Mouse (Mus musculus) kidney, postnatal 0 days (tissue): ENCODE measurements at regions not wholly inside any gene's neighbourhood (a gene's known extent, or its start where the extent isn't known, plus 50 kb on each side); places are given as distances from the start of the nearest gene placed in this dataset.
A peak's percentile ranks its signal among the peaks of the same experiment; 100 is the strongest.

Experiments used
- ATAC-seq: fragments of 200-750 bp; cut with Nextera tagmentation; replicated peaks from 2 replicates; pipeline ENCODE4 v1.8.0; 2017; ENCODE audit warnings: low read depth, moderate number of reproducible peaks, moderate TSS enrichment, moderate library complexity; ENCODE audit not compliant: low FRiP score
- DNase-seq: peaks from one replicate; pipeline ENCODE4 v3.0.0-alpha.2; 2016; ENCODE audit warnings: low spot score
- H3K27ac ChIP-seq: fragments of 300-500 bp; sonication (generic); 2 replicates; pipeline ENCODE4 v1.5.1; 2014; ENCODE audit warnings: mild to moderate bottlenecking
- H3K27me3 ChIP-seq: fragments of 300-500 bp; sonication (generic); 2 replicates; pipeline ENCODE4 v1.6.1; 2014; ENCODE audit warnings: low read length, mixed read lengths; ENCODE audit not compliant: insufficient read depth
- H3K36me3 ChIP-seq: fragments of 300-500 bp; sonication (generic); 2 replicates; pipeline ENCODE4 v1.6.1; 2014; ENCODE audit warnings: low read length, mixed read lengths; ENCODE audit not compliant: insufficient read depth
- H3K4me1 ChIP-seq: fragments of 300-500 bp; sonication (generic); replicated peaks from 2 replicates; pipeline ENCODE4 v1.6.1; 2014; ENCODE audit warnings: antibody characterized with exemption, low read length, mixed read lengths; ENCODE audit not compliant: insufficient read depth
- H3K4me2 ChIP-seq: fragments of 300-500 bp; sonication (generic); 2 replicates; pipeline ENCODE4 v1.6.1; 2014; ENCODE audit warnings: mild to moderate bottlenecking, low read length, moderate library complexity, mixed read lengths
- H3K4me3 ChIP-seq: fragments of 300-500 bp; sonication (generic); replicated peaks from 2 replicates; pipeline ENCODE4 v1.5.1; 2014; ENCODE audit warnings: low read depth, low read length
- H3K9ac ChIP-seq: fragments of 300-500 bp; sonication (generic); 2 replicates; pipeline ENCODE4 v1.6.1; 2014; ENCODE audit warnings: low read depth, low read length
- H3K9me3 ChIP-seq: fragments of 300-500 bp; sonication (generic); replicated peaks from 2 replicates; pipeline ENCODE4 v1.6.1; 2016; ENCODE audit warnings: low read length, inconsistent platforms, mixed read lengths
- CTCF ChIP-seq: IDR thresholded peaks from 2 replicates; pipeline ENCODE4 v1.5.1; 2016; ENCODE audit warnings: antibody characterized with exemption, low read depth, mild to moderate bottlenecking, moderate library complexity
- WGBS: fragments of 180-500 bp; shearing (Covaris S2); extraction: QIAGEN DNeasy Blood & Tissue Kit; methylation state at CpG from one replicate; pipeline ENCODE4 v1.1.7; 2014; 5-methylcytosine and 5-hydroxymethylcytosine counted together

DNA sequence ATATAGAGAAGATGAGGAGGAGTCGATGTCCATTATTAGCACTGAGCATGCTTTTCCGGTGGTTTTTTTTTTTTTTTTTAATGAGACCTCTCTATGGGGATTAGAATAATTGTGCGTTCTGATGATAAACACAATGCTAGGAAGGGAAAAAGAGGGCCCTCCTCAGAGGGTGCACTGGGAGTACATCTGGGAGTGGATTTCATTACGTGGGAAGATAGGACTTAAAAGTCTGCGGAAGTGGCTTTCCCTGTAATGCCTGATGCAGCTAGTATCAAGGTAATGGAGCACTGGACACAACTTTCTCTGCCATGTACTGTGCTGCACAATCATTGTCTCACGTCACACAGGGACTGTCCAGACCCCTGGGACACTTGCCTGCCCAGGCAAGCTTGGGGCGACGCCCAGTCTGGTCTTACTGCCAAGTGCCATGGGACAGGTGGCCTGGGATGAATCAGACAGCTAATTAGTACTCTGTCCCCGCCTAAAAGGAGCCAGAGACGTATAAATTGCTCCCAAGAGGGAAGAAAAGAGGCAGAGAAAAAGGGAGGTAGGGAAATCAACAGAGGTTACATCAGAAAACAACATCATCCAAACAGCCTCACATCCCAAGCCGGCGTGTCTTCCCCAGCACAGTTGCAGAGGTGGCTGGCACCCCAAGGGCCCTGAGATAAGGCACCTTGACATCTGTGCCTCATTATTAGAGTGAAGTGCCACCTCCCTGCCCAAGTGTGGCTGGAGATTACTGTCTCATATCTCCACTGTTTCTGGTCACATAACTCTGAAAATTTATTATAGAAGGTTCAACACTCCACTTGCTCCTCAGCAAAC is 86.0 kb upstream of the Ncam1 start:
- Histone ChIP-seq H3K4me3 (no peak overlapping the region), H3K27me3 (no peaks in the 10 kb centered on the region), H3K4me2 (no peak overlapping the region), H3K9ac (no peak overlapping the region), H3K36me3 (no peaks in the 10 kb centered on the region), H3K27ac (no peak overlapping the region), H3K9me3 (no peaks in the 10 kb centered on the region), H3K4me1 (no peaks in the 10 kb centered on the region)
- no peak for DNase-seq
- ATAC-seq: no peak
- no peak for TF ChIP-seq CTCF
- 74% methylated on average over 12 of the region's 12 CpGs for whole genome bisulfite sequencing

DNA sequence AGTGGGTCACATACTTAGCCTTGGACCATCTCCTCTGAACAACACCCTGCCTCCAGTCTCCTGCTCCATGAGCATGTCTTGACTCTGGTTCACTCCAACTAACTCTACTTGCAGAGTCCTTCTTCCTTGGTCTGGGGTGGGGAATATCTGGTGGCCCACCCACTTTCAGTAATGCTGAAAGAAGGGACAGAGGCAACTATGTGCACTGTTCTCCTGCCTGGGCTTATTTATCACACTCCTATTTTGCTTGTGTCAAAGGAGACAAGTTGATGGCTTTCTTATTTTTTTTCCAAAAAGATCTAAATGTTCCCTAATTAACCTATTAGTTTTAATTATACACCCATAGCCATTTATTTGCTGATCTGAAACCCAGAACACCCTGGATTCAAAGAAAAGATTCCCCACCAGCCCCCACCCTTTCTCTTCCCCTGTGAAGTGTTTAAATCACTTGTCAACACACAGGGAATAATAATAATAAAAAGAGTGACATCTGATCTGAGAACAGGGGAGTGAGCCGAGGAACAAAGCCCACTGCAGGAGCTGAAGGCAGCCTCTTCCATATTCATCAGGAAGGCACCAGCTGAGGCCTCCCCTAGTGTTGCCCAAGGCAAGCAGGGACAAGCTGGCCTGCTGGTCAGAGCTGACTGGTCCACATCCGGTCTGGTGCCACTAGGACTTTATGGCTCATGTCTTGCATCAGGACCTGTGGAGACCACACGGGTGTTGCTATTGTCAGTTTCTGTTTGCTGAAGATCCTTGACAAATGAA is 80.8 kb upstream of the Ncam1 start:
- no peaks in the 10 kb centered on the region for H3K9me3 ChIP-seq
- DNase-seq (peak; percentile 50), ATAC-seq (no peak)
- H3K27ac ChIP-seq: no peak overlapping the region
- no peak overlapping the region for H3K9ac ChIP-seq
- no peaks in the 10 kb centered on the region for H3K36me3 ChIP-seq
- no peaks in the 10 kb centered on the region for H3K27me3 ChIP-seq
- no peaks in the 10 kb centered on the region for H3K4me1 ChIP-seq
- H3K4me3 ChIP-seq: no peak overlapping the region
- WGBS: 9% methylated on average over 3 of the region's 3 CpGs
- TF ChIP-seq CTCF: no peak
- H3K4me2 ChIP-seq: no peak overlapping the region

DNA sequence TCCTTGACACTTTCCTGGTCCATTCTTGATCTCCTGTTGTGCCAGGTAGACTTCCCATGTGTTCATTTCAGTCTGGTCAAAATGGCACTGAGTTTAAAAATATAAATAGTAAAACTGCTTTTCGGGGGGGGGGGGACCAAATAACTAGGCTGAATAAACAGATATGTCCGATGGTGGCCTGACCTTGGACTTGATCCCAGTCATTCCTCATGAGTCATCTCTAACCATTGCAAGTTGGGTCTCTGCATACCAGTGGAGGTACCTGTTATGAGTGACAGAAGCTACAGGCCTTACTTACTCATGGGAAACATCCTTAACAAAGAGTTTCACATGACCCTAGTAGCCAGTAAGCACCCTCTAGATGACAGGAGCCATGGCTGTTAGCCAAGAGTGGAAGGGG is 76.2 kb upstream of the Ncam1 start:
- H3K4me1 ChIP-seq: peaks cover 4% of the 10 kb centered on the region; the same call in 1 of the 2 replicates
- 76% methylated on average over 2 of the region's 2 CpGs for WGBS
- no peak for DNase-seq
- no peak overlapping the region for H3K9ac ChIP-seq
- H3K27ac ChIP-seq: no peak overlapping the region
- no peak for ATAC-seq
- no peak overlapping the region for H3K4me2 ChIP-seq
- H3K36me3 ChIP-seq: no peaks in the 10 kb centered on the region
- TF ChIP-seq CTCF: no peak
- H3K9me3 ChIP-seq: no peaks in the 10 kb centered on the region
- no peaks in the 10 kb centered on the region for H3K27me3 ChIP-seq
- H3K4me3 ChIP-seq: no peak overlapping the region

DNA sequence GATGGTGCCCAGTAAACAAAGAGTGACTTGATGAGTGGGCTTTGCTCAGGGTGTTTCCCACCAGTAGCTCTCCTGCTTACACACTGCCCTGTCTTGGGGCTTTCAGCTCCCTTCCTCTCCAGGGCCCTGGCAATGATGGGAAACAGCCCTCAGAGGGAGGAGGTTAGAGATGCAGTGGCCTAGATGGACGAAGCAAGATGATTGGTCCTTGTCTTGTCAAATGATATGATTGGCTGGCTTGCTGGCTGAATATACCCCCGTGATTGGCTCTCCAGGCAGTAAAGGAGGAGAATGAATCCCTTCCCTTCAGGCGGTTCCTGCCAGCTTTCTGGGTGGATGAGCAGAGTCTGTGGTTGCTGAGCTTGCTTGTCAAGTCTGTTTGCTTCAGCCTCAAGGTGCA is 74.8 kb upstream of the Ncam1 start:
- DNase-seq: peak; percentile 84
- no peak overlapping the region for H3K27ac ChIP-seq
- H3K4me1 ChIP-seq: peaks cover 8% of the 10 kb centered on the region; the same call in 1 of the 2 replicates
- peak; percentile 85 for ATAC-seq
- H3K4me2 ChIP-seq: peak overlapping the region; percentile 38; the same call in 1 of the 2 replicates
- 6% methylated on average over 3 of the region's 3 CpGs for whole genome bisulfite sequencing
- H3K36me3 ChIP-seq: no peaks in the 10 kb centered on the region
- H3K27me3 ChIP-seq: no peaks in the 10 kb centered on the region
- no peaks in the 10 kb centered on the region for H3K9me3 ChIP-seq
- peak overlapping the region; percentile 8; the same call in 1 of the 2 replicates for H3K9ac ChIP-seq
- no peak overlapping the region for H3K4me3 ChIP-seq
- no peak for TF ChIP-seq CTCF

DNA sequence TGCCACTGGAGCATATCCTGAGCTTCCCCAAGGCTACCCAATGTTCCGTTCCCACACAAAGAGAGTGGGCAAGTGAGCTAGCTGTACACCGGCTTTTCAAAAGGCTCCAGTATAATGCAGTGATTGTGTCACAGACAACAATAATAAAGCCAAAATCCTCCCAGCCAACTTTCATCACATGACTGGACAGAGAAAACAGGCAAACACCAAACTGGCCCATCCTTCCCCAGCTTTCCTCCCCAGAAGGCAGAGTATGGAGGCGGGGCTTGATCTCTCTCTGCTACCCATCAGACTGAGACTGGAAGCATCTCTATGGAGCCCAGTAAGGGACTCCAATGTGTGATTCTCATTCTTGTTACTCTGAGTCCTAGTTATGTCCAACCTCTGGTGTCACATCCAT is 52.8 kb upstream of the Ncam1 start:
- Histone ChIP-seq H3K4me2 (no peak overlapping the region), H3K27ac (no peak overlapping the region), H3K9ac (no peak overlapping the region), H3K36me3 (no peaks in the 10 kb centered on the region), H3K4me3 (no peak overlapping the region), H3K9me3 (no peaks in the 10 kb centered on the region), H3K4me1 (0 out of 2 replicates have a peak, but pooled peaks cover 7% of the 10 kb centered on the region), H3K27me3 (no peaks in the 10 kb centered on the region)
- TF ChIP-seq CTCF: no peak
- ATAC-seq (no peak), DNase-seq (no peak)
- 86% methylated on average over 3 of the region's 3 CpGs for WGBS

DNA sequence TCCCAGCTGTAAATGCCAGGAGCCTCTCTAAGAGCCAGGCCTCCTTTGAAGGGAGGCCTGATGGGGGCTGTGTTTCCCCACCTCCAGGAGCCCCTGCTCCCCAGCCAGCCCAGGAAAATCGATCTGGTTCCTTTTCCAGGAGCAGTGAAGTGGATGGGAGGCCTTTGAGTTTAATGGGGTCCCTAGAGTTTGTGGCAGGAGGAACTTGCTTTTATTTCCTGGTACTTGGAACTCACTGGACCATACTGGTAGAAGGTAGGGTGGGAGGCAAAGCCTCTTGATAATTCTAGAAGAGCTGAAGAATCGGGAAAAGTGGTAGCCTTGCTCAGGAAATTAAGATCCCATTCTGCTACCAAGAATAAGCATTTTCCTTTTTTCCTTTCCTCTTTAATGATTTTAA is 50.7 kb upstream of the Ncam1 start:
- H3K4me2 ChIP-seq: no peak overlapping the region
- peak; percentile 21 for DNase-seq
- H3K4me3 ChIP-seq: no peak overlapping the region
- H3K4me1 ChIP-seq: peaks cover 7% of the 10 kb centered on the region; the same call in 1 of the 2 replicates
- H3K9ac ChIP-seq: no peak overlapping the region
- no peaks in the 10 kb centered on the region for H3K27me3 ChIP-seq
- no peak for TF ChIP-seq CTCF
- peak overlapping the region; percentile 68 for H3K27ac ChIP-seq
- 15% methylated on average over 2 of the region's 2 CpGs for WGBS
- no peaks in the 10 kb centered on the region for H3K36me3 ChIP-seq
- H3K9me3 ChIP-seq: no peaks in the 10 kb centered on the region
- no peak for ATAC-seq
